Mouse (Mus musculus): ENCODE results near the gene Npffr2. TPM values are rescaled to one million over a fixed set of nuclear protein-coding genes. Genes with fewer than 3 reads are reported as not detected.

Npffr2 gene
- polyA plus RNA-seq, 1 experiment from 2014 or later, result not detected

GRCm38 (mm10) chr5:89578678-89579077, 51.4 kb downstream of the Npffr2 start:
- Histone ChIP-seq H3K9ac (no peak overlapping the region), H3K27ac (no peak overlapping the region), H3K9me3 (replicated peaks) (no peaks in the 10 kb centered on the region), H3K4me2 (no peak overlapping the region), H3K4me3 (no peak overlapping the region), H3K4me1 (no peaks in the 10 kb centered on the region), H3K36me3 (no peaks in the 10 kb centered on the region), H3K27me3 (replicated peaks) (no peaks in the 10 kb centered on the region)
- WGBS (ENCODE audit: insufficient replicate concordance), result 43% methylated on average over 1 of the region's 1 CpGs
- no peak for ATAC-seq

GRCm38 (mm10) chr5:89579181-89579580, 52.0 kb downstream of the Npffr2 start:
- Histone ChIP-seq H3K27me3 (replicated peaks) (no peaks in the 10 kb centered on the region), H3K36me3 (no peaks in the 10 kb centered on the region), H3K9ac (no peak overlapping the region), H3K9me3 (replicated peaks) (no peaks in the 10 kb centered on the region), H3K4me2 (no peak overlapping the region), H3K4me1 (no peaks in the 10 kb centered on the region), H3K4me3 (no peak overlapping the region), H3K27ac (no peak overlapping the region)
- no peak for ATAC-seq
- 71% methylated on average over 1 of the region's 1 CpGs for WGBS (ENCODE audit: insufficient replicate concordance)

GRCm38 (mm10) chr5:89581143-89581542, 53.9 kb downstream of the Npffr2 start:
- no peaks in the 10 kb centered on the region for H3K27me3 ChIP-seq (replicated peaks)
- no peak overlapping the region for H3K4me3 ChIP-seq
- no peak overlapping the region for H3K27ac ChIP-seq
- H3K9me3 ChIP-seq (replicated peaks), result no peaks in the 10 kb centered on the region
- H3K4me1 ChIP-seq, result no peaks in the 10 kb centered on the region
- H3K36me3 ChIP-seq, result no peaks in the 10 kb centered on the region
- no peak overlapping the region for H3K4me2 ChIP-seq
- no peak overlapping the region for H3K9ac ChIP-seq
- 86% methylated on average over 1 of the region's 1 CpGs for WGBS (ENCODE audit: insufficient replicate concordance)
- no peak for ATAC-seq

- WGBS (ENCODE audit: insufficient replicate concordance), result 69% methylated on average over 5 of the region's 5 CpGs
- no peaks in the 10 kb centered on the region for H3K36me3 ChIP-seq
- H3K27me3 ChIP-seq (replicated peaks), result no peaks in the 10 kb centered on the region
- no peak overlapping the region for H3K4me2 ChIP-seq
- no peak for ATAC-seq
- no peak overlapping the region for H3K4me3 ChIP-seq
- no peak overlapping the region for H3K9ac ChIP-seq
- no peak overlapping the region for H3K27ac ChIP-seq
- no peaks in the 10 kb centered on the region for H3K4me1 ChIP-seq
- no peaks in the 10 kb centered on the region for H3K9me3 ChIP-seq (replicated peaks)
Measured at GRCm38 (mm10) chr5:89581742-89582366, 54.6 kb downstream of the Npffr2 start.

- H3K9me3 ChIP-seq (replicated peaks), result no peaks in the 10 kb centered on the region
- 72% methylated on average over 3 of the region's 3 CpGs for WGBS (ENCODE audit: insufficient replicate concordance)
- no peak overlapping the region for H3K27ac ChIP-seq
Measured at GRCm38 (mm10) chr5:89585021-89585420, 57.8 kb downstream of the Npffr2 start.

GRCm38 (mm10) chr5:89592301-89592700, 65.1 kb downstream of the Npffr2 start:
- Histone ChIP-seq H3K9me3 (replicated peaks) (no peaks in the 10 kb centered on the region), H3K9ac (no peak overlapping the region), H3K4me2 (no peak overlapping the region), H3K27me3 (replicated peaks) (no peaks in the 10 kb centered on the region), H3K36me3 (no peaks in the 10 kb centered on the region), H3K4me1 (no peaks in the 10 kb centered on the region), H3K27ac (no peak overlapping the region), H3K4me3 (no peak overlapping the region)
- no peak for ATAC-seq
- WGBS (ENCODE audit: insufficient replicate concordance), result 69% methylated on average over 4 of the region's 4 CpGs

More at GRCm38 (mm10) chr5:89585021-89585420, 57.8 kb downstream of the Npffr2 start:
- Histone ChIP-seq H3K4me1 (no peaks in the 10 kb centered on the region), H3K9ac (no peak overlapping the region), H3K36me3 (no peaks in the 10 kb centered on the region), H3K4me3 (no peak overlapping the region), H3K4me2 (no peak overlapping the region), H3K27me3 (replicated peaks) (no peaks in the 10 kb centered on the region)
- no peak for ATAC-seq

- H3K4me2 ChIP-seq, result no peak overlapping the region
- ATAC-seq, result no peak
- H3K36me3 ChIP-seq, result no peaks in the 10 kb centered on the region
- no peak overlapping the region for H3K27ac ChIP-seq
- H3K4me3 ChIP-seq, result no peak overlapping the region
- H3K27me3 ChIP-seq (replicated peaks), result no peaks in the 10 kb centered on the region
- no peaks in the 10 kb centered on the region for H3K4me1 ChIP-seq
- no peaks in the 10 kb centered on the region; the same call in 1 of the 2 replicates for H3K9me3 ChIP-seq (replicated peaks)
- no peak overlapping the region for H3K9ac ChIP-seq
- WGBS (ENCODE audit: insufficient replicate concordance), result 54% methylated on average over 2 of the region's 2 CpGs
Measured at GRCm38 (mm10) chr5:89611322-89612015, 84.2 kb downstream of the Npffr2 start.

- Histone ChIP-seq H3K36me3 (no peaks in the 10 kb centered on the region), H3K9ac (no peak overlapping the region), H3K27me3 (replicated peaks) (no peaks in the 10 kb centered on the region), H3K27ac (no peak overlapping the region), H3K4me3 (no peak overlapping the region), H3K9me3 (replicated peaks) (no peaks in the 10 kb centered on the region; the same call in 1 of the 2 replicates), H3K4me2 (no peak overlapping the region), H3K4me1 (no peaks in the 10 kb centered on the region)
- WGBS (ENCODE audit: insufficient replicate concordance), result 56% methylated on average over 6 of the region's 6 CpGs
- ATAC-seq, result no peak
Measured at GRCm38 (mm10) chr5:89612262-89612661, 85.0 kb downstream of the Npffr2 start.

- no peaks in the 10 kb centered on the region for H3K27me3 ChIP-seq (replicated peaks)
- H3K36me3 ChIP-seq, result no peaks in the 10 kb centered on the region
- WGBS (ENCODE audit: insufficient replicate concordance), result 61% methylated on average over 1 of the region's 1 CpGs
Measured at GRCm38 (mm10) chr5:89631599-89631998, 104.4 kb downstream of the Npffr2 start.

More at GRCm38 (mm10) chr5:89631599-89631998, 104.4 kb downstream of the Npffr2 start:
- Histone ChIP-seq H3K9ac (no peak overlapping the region), H3K4me3 (no peak overlapping the region), H3K9me3 (replicated peaks) (no peaks in the 10 kb centered on the region), H3K27ac (no peak overlapping the region), H3K4me1 (no peaks in the 10 kb centered on the region), H3K4me2 (no peak overlapping the region)
- ATAC-seq, result no peak

Other genes with a start within 250 kb of the Npffr2 start
- 33.7 and 47.2 TPM in 2 replicates for gene Gc, start 69.5 kb upstream of the Npffr2 start, polyA plus RNA-seq (2016; fragmentation: Nextera tagmentation; extraction: Ambion mirVana)